Mouse (Mus musculus): ENCODE data around the gene Poglut1. TPM values are rescaled to one million over a fixed set of nuclear protein-coding genes. Genes with fewer than 3 reads are reported as not detected.

Gene Poglut1
- polyA plus RNA-seq (2014; fragmentation: Nextera tagmentation; extraction: Ambion mirVana) = 72.4 and 75.5 TPM in 2 replicates

GRCm38 (mm10) chr16:38549479-38550396 lies at the start of gene Poglut1:
Gene Poglut1, minus strand, starts transcription at chr16:38550258.
- peak within 1 kb of the TSS; percentile 90 for H3K9ac ChIP-seq (ENCODE audit: low read length)
- 3% methylated on average over 54 of the region's 54 CpGs for WGBS
- no peaks in the 10 kb centered on the region; the same call in 1 of the 2 replicates for H3K36me3 ChIP-seq (ENCODE audit: control insufficient read depth, insufficient read depth, low read length)
- H3K27ac ChIP-seq (ENCODE audit: low read depth, low read length) = no peak within 1 kb of the TSS
- peak; percentile 95 for ATAC-seq (replicated peaks; ENCODE audit: low FRiP score)
- peak within 1 kb of the TSS; percentile 86 for H3K4me3 ChIP-seq (ENCODE audit: low read depth, low read length)
- H3K9me3 ChIP-seq (ENCODE audit: control insufficient read depth, low read length) = no peaks in the 10 kb centered on the region
- no peaks in the 10 kb centered on the region for H3K27me3 ChIP-seq (ENCODE audit: control insufficient read depth, insufficient read depth, low read length)
- peaks cover 5% of the 10 kb centered on the region; the same call in 1 of the 2 replicates for H3K4me1 ChIP-seq (replicated peaks; ENCODE audit: control insufficient read depth, insufficient read depth, low read length)
- peak; percentile 88 for DNase-seq (ENCODE audit: low spot score)
- H3K4me2 ChIP-seq (ENCODE audit: low read depth, low read length, severe bottlenecking) = peak within 1 kb of the TSS; percentile 79

GRCm38 (mm10) chr16:38598986-38599680 lies 49.1 kb upstream of the Poglut1 start:
- Histone ChIP-seq H3K4me2 (ENCODE audit: low read depth, low read length, severe bottlenecking) (no peak overlapping the region), H3K9ac (ENCODE audit: low read length) (no peak overlapping the region), H3K36me3 (ENCODE audit: control insufficient read depth, insufficient read depth, low read length) (no peaks in the 10 kb centered on the region; the same call in 1 of the 2 replicates), H3K27ac (ENCODE audit: low read depth, low read length) (no peak overlapping the region), H3K4me3 (ENCODE audit: low read depth, low read length) (no peak overlapping the region), H3K9me3 (ENCODE audit: control insufficient read depth, low read length) (no peaks in the 10 kb centered on the region), H3K27me3 (ENCODE audit: control insufficient read depth, insufficient read depth, low read length) (no peaks in the 10 kb centered on the region), H3K4me1 (replicated peaks; ENCODE audit: control insufficient read depth, insufficient read depth, low read length) (no peaks in the 10 kb centered on the region)
- ATAC-seq (replicated peaks; ENCODE audit: low FRiP score) (no peak), DNase-seq (ENCODE audit: low spot score) (no peak)
- 87% methylated on average over 11 of the region's 11 CpGs for WGBS

- no peaks in the 10 kb centered on the region for H3K4me1 ChIP-seq (replicated peaks; ENCODE audit: control insufficient read depth, insufficient read depth, low read length)
- no peaks in the 10 kb centered on the region; the same call in 1 of the 2 replicates for H3K36me3 ChIP-seq (ENCODE audit: control insufficient read depth, insufficient read depth, low read length)
- no peaks in the 10 kb centered on the region for H3K27me3 ChIP-seq (ENCODE audit: control insufficient read depth, insufficient read depth, low read length)
- H3K4me3 ChIP-seq (ENCODE audit: low read depth, low read length) = no peak overlapping the region
- DNase-seq (ENCODE audit: low spot score) (no peak), ATAC-seq (replicated peaks; ENCODE audit: low FRiP score) (no peak)
- H3K9ac ChIP-seq (ENCODE audit: low read length) = no peak overlapping the region
- 88% methylated on average over 2 of the region's 2 CpGs for WGBS
- H3K4me2 ChIP-seq (ENCODE audit: low read depth, low read length, severe bottlenecking) = no peak overlapping the region
- no peaks in the 10 kb centered on the region for H3K9me3 ChIP-seq (ENCODE audit: control insufficient read depth, low read length)
- no peak overlapping the region for H3K27ac ChIP-seq (ENCODE audit: low read depth, low read length)
Measured at GRCm38 (mm10) chr16:38596651-38597050, 46.6 kb upstream of the Poglut1 start.

- no peak overlapping the region for H3K9ac ChIP-seq (ENCODE audit: low read length)
- H3K36me3 ChIP-seq (ENCODE audit: control insufficient read depth, insufficient read depth, low read length) = no peaks in the 10 kb centered on the region; the same call in 1 of the 2 replicates
- H3K27ac ChIP-seq (ENCODE audit: low read depth, low read length) = no peak overlapping the region
- 73% methylated on average over 2 of the region's 2 CpGs for WGBS
- no peak overlapping the region for H3K4me3 ChIP-seq (ENCODE audit: low read depth, low read length)
- H3K4me2 ChIP-seq (ENCODE audit: low read depth, low read length, severe bottlenecking) = no peak overlapping the region
- DNase-seq (ENCODE audit: low spot score) (no peak), ATAC-seq (replicated peaks; ENCODE audit: low FRiP score) (no peak)
- H3K27me3 ChIP-seq (ENCODE audit: control insufficient read depth, insufficient read depth, low read length) = no peaks in the 10 kb centered on the region
- H3K9me3 ChIP-seq (ENCODE audit: control insufficient read depth, low read length) = no peaks in the 10 kb centered on the region
- no peaks in the 10 kb centered on the region for H3K4me1 ChIP-seq (replicated peaks; ENCODE audit: control insufficient read depth, insufficient read depth, low read length)
Measured at GRCm38 (mm10) chr16:38596099-38596498, 46.0 kb upstream of the Poglut1 start.

GRCm38 (mm10) chr16:38594435-38594834 lies 44.4 kb upstream of the Poglut1 start:
- Histone ChIP-seq H3K9me3 (ENCODE audit: control insufficient read depth, low read length) (no peaks in the 10 kb centered on the region), H3K4me3 (ENCODE audit: low read depth, low read length) (no peak overlapping the region), H3K9ac (ENCODE audit: low read length) (no peak overlapping the region), H3K27me3 (ENCODE audit: control insufficient read depth, insufficient read depth, low read length) (no peaks in the 10 kb centered on the region), H3K4me1 (replicated peaks; ENCODE audit: control insufficient read depth, insufficient read depth, low read length) (no peaks in the 10 kb centered on the region), H3K36me3 (ENCODE audit: control insufficient read depth, insufficient read depth, low read length) (no peaks in the 10 kb centered on the region; the same call in 1 of the 2 replicates), H3K4me2 (ENCODE audit: low read depth, low read length, severe bottlenecking) (no peak overlapping the region), H3K27ac (ENCODE audit: low read depth, low read length) (no peak overlapping the region)
- DNase-seq (ENCODE audit: low spot score) (no peak), ATAC-seq (replicated peaks; ENCODE audit: low FRiP score) (no peak)
- WGBS = 97% methylated on average over 1 of the region's 1 CpGs

GRCm38 (mm10) chr16:38592946-38593345 lies 42.9 kb upstream of the Poglut1 start:
- WGBS = 91% methylated on average over 4 of the region's 4 CpGs
- no peaks in the 10 kb centered on the region for H3K4me1 ChIP-seq (replicated peaks; ENCODE audit: control insufficient read depth, insufficient read depth, low read length)
- no peak overlapping the region for H3K9ac ChIP-seq (ENCODE audit: low read length)
- H3K9me3 ChIP-seq (ENCODE audit: control insufficient read depth, low read length) = no peaks in the 10 kb centered on the region
- ATAC-seq (replicated peaks; ENCODE audit: low FRiP score) (no peak), DNase-seq (ENCODE audit: low spot score) (no peak)
- no peak overlapping the region for H3K4me2 ChIP-seq (ENCODE audit: low read depth, low read length, severe bottlenecking)
- H3K4me3 ChIP-seq (ENCODE audit: low read depth, low read length) = no peak overlapping the region
- no peaks in the 10 kb centered on the region; the same call in 1 of the 2 replicates for H3K36me3 ChIP-seq (ENCODE audit: control insufficient read depth, insufficient read depth, low read length)
- H3K27me3 ChIP-seq (ENCODE audit: control insufficient read depth, insufficient read depth, low read length) = no peaks in the 10 kb centered on the region
- H3K27ac ChIP-seq (ENCODE audit: low read depth, low read length) = no peak overlapping the region

- DNase-seq (ENCODE audit: low spot score) (no peak), ATAC-seq (replicated peaks; ENCODE audit: low FRiP score) (no peak)
- no peak overlapping the region for H3K4me2 ChIP-seq (ENCODE audit: low read depth, low read length, severe bottlenecking)
- H3K27ac ChIP-seq (ENCODE audit: low read depth, low read length) = no peak overlapping the region
- peaks cover 3% of the 10 kb centered on the region; the same call in 1 of the 2 replicates for H3K36me3 ChIP-seq (ENCODE audit: control insufficient read depth, insufficient read depth, low read length)
- WGBS = 91% methylated on average over 12 of the region's 12 CpGs
- H3K27me3 ChIP-seq (ENCODE audit: control insufficient read depth, insufficient read depth, low read length) = no peaks in the 10 kb centered on the region
- H3K9me3 ChIP-seq (ENCODE audit: control insufficient read depth, low read length) = no peaks in the 10 kb centered on the region
- no peak overlapping the region for H3K9ac ChIP-seq (ENCODE audit: low read length)
- H3K4me1 ChIP-seq (replicated peaks; ENCODE audit: control insufficient read depth, insufficient read depth, low read length) = no peaks in the 10 kb centered on the region
- H3K4me3 ChIP-seq (ENCODE audit: low read depth, low read length) = no peak overlapping the region
Measured at GRCm38 (mm10) chr16:38592026-38592678, 42.1 kb upstream of the Poglut1 start.

GRCm38 (mm10) chr16:38591506-38591905 lies 41.4 kb upstream of the Poglut1 start:
- no peaks in the 10 kb centered on the region for H3K27me3 ChIP-seq (ENCODE audit: control insufficient read depth, insufficient read depth, low read length)
- H3K9me3 ChIP-seq (ENCODE audit: control insufficient read depth, low read length) = no peaks in the 10 kb centered on the region
- no peak overlapping the region for H3K9ac ChIP-seq (ENCODE audit: low read length)
- no peak overlapping the region for H3K4me3 ChIP-seq (ENCODE audit: low read depth, low read length)
- no peak overlapping the region for H3K4me2 ChIP-seq (ENCODE audit: low read depth, low read length, severe bottlenecking)
- H3K36me3 ChIP-seq (ENCODE audit: control insufficient read depth, insufficient read depth, low read length) = peaks cover 5% of the 10 kb centered on the region; the same call in 1 of the 2 replicates
- ATAC-seq (replicated peaks; ENCODE audit: low FRiP score) = no peak
- no peaks in the 10 kb centered on the region for H3K4me1 ChIP-seq (replicated peaks; ENCODE audit: control insufficient read depth, insufficient read depth, low read length)
- no peak overlapping the region for H3K27ac ChIP-seq (ENCODE audit: low read depth, low read length)
- DNase-seq (ENCODE audit: low spot score) = no peak
- WGBS = 89% methylated on average over 3 of the region's 3 CpGs
